Mouse (Mus musculus) T-helper 2 cell (primary cell): ENCODE data around the gene Utp20.

Experiments used
- in situ Hi-C: fragments of 300-600 bp; cut with MboI, MseI; formaldehyde crosslinking; loops from one replicate; pipeline ENCODE4 v1.15.1; 2025; ENCODE audit warnings: high pct_unique_total_duplicates

Utp20 gene

DNA sequence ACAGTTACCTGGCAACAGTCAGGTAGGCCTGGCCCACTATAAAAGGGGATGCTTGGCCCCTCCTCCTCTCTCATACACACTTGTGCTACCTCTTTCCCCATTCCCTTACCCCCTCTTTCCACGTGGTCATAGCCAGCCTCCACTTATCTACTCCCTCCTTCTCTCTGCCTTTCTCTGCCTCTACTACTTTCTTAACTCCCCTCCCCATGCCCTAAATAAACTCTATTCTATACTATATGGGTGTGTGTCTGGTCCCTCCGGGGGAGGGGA lies 108.9 kb downstream of the Utp20 start:
- in situ Hi-C loops = no loop called here

DNA sequence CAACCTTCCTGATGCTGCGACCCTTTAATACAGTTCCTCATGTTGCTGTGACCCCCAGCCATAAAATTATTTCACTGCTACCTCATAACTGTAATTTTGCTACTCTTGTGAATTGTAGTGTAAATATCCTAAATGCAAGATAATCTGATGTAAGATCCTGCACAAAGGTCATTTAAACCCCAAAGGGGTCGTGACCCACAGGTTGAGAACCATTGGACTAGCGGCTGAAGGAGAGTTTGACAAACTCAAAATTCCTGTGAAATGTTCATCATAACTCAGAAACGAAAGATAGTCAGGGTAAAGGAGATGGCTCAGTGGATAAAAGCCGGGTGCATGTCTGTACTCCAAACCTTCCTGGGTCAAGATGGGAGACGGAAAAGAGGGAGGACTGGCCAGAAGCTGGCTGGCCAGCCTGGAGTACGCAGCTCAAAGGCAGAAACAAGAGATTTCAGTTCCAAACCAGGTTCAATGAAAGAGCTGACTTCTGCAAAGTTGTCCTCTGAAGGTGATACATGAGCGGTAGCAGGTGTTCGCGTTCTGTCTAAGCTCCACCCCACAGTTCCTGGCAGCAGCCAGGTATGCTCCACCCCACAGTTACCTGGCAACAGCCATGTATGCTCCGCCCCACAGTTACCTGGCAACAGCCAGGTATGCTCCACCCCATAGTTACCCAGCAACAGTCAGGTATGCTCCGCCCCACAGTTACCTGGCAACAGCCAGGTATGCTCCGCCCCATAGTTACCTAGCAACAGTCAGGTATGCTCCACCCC lies 109.4 kb downstream of the Utp20 start:
- in situ Hi-C loops = no loop called here

DNA sequence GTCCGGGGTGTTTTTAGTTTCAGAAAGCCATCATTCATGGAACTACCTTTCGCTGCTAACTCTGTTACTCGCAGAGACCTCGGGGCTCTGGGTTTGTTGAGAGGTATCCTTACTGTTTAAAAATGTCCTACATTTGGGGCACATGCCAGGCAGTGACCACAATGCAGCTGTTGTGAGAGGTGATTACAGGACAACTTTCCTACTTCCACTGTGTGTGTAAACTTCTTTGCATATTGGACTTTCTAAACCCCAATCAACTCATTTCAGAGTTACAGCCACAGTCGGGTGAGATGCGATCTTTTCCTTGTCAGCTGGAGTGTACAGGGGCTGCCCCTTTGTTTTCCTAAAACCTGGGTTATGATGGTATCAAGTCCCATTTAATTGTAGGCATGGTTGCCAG lies 111.0 kb downstream of the Utp20 start:
- in situ Hi-C loops = no loop called here

DNA sequence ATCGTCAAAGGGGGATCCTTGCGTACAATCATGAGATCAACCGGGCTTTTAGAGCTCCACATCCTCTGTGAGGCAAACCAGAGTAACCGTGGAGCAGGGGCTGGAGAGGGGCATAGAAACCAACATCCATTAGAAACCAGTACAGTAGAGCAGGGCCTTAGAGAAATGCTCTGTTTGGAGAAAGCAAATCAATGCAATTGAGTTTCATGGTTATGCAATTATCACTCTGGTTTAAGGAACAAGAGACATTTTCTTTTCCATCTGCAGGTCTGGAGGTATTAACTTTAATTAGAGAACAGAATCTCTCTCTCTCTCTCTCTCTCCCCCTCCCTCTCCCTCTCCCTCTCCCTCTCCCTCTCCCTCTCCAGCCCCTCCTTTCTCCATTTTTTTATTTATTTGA lies 111.9 kb downstream of the Utp20 start:
- in situ Hi-C loops = no loop called here

DNA sequence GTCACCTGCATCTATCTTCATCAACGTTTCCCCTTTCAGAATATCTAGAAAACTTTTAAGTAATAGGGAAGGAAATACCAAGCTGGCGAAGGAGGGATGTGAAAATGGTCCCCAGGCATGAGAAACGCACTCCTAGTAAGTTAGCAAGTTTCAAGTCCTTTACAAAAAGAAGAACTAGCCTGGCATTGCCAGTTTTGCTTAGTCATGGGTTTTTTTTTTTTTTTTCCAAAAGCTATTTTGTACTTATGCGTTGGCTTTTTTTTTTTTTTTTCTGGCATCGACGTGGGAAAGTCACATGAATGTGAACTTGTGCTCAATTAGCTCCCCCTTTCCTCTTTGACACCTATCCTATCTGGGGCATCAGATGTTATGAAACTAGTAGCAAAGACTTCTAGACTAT lies 114.2 kb downstream of the Utp20 start:
- in situ Hi-C loops = no loop called here

DNA sequence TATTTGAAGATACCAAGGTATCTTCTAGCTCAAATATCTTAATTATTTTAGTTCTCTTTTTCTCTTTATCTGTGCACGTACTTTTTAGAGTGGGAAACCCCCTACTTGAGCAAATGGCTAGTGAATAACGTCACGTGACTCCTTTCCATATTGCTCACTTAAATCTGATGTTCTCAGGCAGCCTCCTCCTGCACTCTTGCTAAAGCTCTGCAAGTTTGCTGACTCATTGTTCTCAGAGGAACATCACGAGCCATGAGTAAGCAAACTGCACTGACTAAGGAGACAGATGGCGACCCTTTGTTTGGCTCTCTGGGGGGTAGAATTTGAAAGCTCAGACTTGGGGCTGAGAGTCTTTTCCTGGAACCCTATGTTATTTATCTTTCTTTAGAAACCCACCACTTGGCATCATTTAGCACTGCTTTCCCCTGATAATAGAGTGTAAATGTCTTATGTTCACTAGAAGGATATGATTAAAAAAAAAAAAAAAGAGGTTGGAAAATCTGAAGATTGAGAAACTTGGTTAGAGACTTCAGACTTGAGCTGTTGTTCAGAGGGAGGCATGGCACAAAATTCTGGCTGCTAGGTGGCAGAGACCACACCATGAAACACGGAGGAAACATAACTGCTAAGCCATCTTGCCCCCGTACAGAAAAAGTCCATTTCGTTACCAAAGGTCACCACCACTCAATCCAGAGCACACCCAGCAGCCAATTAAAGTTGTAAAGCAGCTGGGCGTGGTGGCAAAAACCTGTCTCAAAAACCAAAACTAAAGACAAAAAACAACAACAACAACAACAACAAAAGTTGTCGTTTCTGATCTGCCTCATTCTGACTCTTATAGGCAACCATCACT lies 117.7 kb downstream of the Utp20 start:
- in situ Hi-C loops = no loop called here

DNA sequence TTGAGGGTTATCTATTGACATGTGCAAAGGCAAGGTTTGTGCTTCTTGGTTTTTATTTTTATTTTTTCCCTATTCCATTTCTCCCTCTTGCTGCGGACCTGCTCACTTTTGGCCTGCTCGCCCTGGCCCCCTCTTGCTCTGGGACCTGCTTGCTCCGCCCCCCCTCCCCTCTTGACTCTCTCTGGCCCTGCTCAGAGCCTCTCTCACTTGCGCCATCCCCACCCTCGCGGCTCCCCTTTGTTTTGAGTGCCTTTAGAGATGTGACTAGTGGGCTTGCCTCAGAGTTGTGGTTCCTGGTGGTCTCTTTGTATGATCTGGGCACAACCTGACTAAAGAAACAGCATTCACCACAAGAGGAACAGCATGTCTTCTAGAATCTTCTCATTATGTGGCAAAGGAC lies 125.7 kb downstream of the Utp20 start:
- in situ Hi-C loops = no loop called here
